Mouse (Mus musculus): ENCODE measurements at regions not wholly inside any gene's neighbourhood (a gene's known extent, or its start where the extent isn't known, plus 50 kb on each side); places are given as distances from the start of the nearest gene placed in this dataset.

- TF ChIP-seq CTCF (IDR thresholded peaks at IDR 0.05; ENCODE audit: insufficient read depth, low read depth, low read length), result no peak
- TF ChIP-seq POLR2A (IDR thresholded peaks at IDR 0.05; ENCODE audit: insufficient read depth, low read depth, low read length), result no peak
Measured at GRCm38 (mm10) chr16:29719571-29720451, 140.7 kb downstream of the Opa1 start.
